Mouse (Mus musculus): Measurements from ENCODE around the gene 4933415A04Rik. TPM values are rescaled to one million over a fixed set of nuclear protein-coding genes. Genes with fewer than 3 reads are reported as not detected.
A peak's percentile ranks its signal among the peaks of the same experiment; 100 is the strongest.

Gene 4933415A04Rik
- polyA plus RNA-seq, 2 experiments: 0.11 to 0.17 TPM

- no peak overlapping the region for H3K27ac ChIP-seq
- H3K4me1 ChIP-seq (replicated peaks; ENCODE audit: control insufficient read depth in 2 of 2, insufficient read depth in 2 of 2, low read length in 1 of 2): peaks cover 0 to 9% of the 10 kb centered on the region in 2 experiments; a peak in 2 of 4 replicates
- 21% methylated on average over 11 of the region's 11 CpGs for WGBS (ENCODE audit: insufficient replicate concordance)
- no peaks in the 10 kb centered on the region for H3K36me3 ChIP-seq (replicated peaks; ENCODE audit: control insufficient read depth, insufficient read depth, low read depth)
- no peak overlapping the region for H3K9ac ChIP-seq (replicated peaks)
- no peak overlapping the region for H3K4me3 ChIP-seq (ENCODE audit: insufficient read depth in 1 of 2, low read depth in 2 of 2, low read length in 2 of 2)
- no peaks in the 10 kb centered on the region for H3K9me3 ChIP-seq (ENCODE audit: control insufficient read depth, low read length)
- no peaks in the 10 kb centered on the region for H3K27me3 ChIP-seq (ENCODE audit: control insufficient read depth, insufficient read depth, low read length)
- TF ChIP-seq EP300 (IDR thresholded peaks at IDR 0.05; ENCODE audit: low read depth) (no peak), CTCF (IDR thresholded peaks at IDR 0.05; ENCODE audit: low read depth) (no peak)
- DNase-seq (ENCODE audit: low read depth in 3 of 3, low spot score in 3 of 3): no peak
- peak; percentile 67 for ATAC-seq (ENCODE audit: insufficient read depth)
- H3K4me2 ChIP-seq (ENCODE audit: low read depth): no peak overlapping the region
Measured at GRCm38 (mm10) chr11:43569595-43569994, 17.2 kb upstream of the 4933415A04Rik start.

- peaks cover 0 to 5% of the 10 kb centered on the region in 2 experiments; a peak in 2 of 4 replicates for H3K4me1 ChIP-seq (replicated peaks; ENCODE audit: control insufficient read depth in 2 of 2, insufficient read depth in 2 of 2, low read length in 1 of 2)
- DNase-seq (ENCODE audit: low read depth in 3 of 3, low spot score in 3 of 3) (no peak), ATAC-seq (ENCODE audit: insufficient read depth) (no peak)
- H3K36me3 ChIP-seq (replicated peaks; ENCODE audit: control insufficient read depth, insufficient read depth, low read depth): no peaks in the 10 kb centered on the region
- no peaks in the 10 kb centered on the region for H3K9me3 ChIP-seq (ENCODE audit: control insufficient read depth, low read length)
- no peaks in the 10 kb centered on the region for H3K27me3 ChIP-seq (ENCODE audit: control insufficient read depth, insufficient read depth, low read length)
- TF ChIP-seq EP300 (IDR thresholded peaks at IDR 0.05; ENCODE audit: low read depth) (no peak), CTCF (IDR thresholded peaks at IDR 0.05; ENCODE audit: low read depth) (no peak)
- no peak overlapping the region for H3K4me3 ChIP-seq (ENCODE audit: insufficient read depth in 1 of 2, low read depth in 2 of 2, low read length in 2 of 2)
- WGBS (ENCODE audit: insufficient replicate concordance): 16% methylated on average over 3 of the region's 3 CpGs
- no peak overlapping the region for H3K9ac ChIP-seq (replicated peaks)
- H3K27ac ChIP-seq: no peak overlapping the region
- H3K4me2 ChIP-seq (ENCODE audit: low read depth): no peak overlapping the region
Measured at GRCm38 (mm10) chr11:43575061-43575375, 11.8 kb upstream of the 4933415A04Rik start.

- WGBS (ENCODE audit: insufficient replicate concordance): 7% methylated on average over 9 of the region's 9 CpGs
- ATAC-seq (ENCODE audit: insufficient read depth) (0 out of 2 replicates have a peak, but pooled peaks have one; percentile 23), DNase-seq (ENCODE audit: low read depth in 3 of 3, low spot score in 3 of 3) (no peak)
- H3K36me3 ChIP-seq (replicated peaks; ENCODE audit: control insufficient read depth, insufficient read depth, low read depth): no peaks in the 10 kb centered on the region
- H3K27me3 ChIP-seq (ENCODE audit: control insufficient read depth, insufficient read depth, low read length): no peaks in the 10 kb centered on the region
- H3K4me1 ChIP-seq (replicated peaks; ENCODE audit: control insufficient read depth in 2 of 2, insufficient read depth in 2 of 2, low read length in 1 of 2): peaks cover 0 to 1% of the 10 kb centered on the region in 2 experiments; a peak in 2 of 4 replicates
- H3K27ac ChIP-seq: no peak overlapping the region
- TF ChIP-seq EP300 (IDR thresholded peaks at IDR 0.05; ENCODE audit: low read depth) (no peak), CTCF (IDR thresholded peaks at IDR 0.05; ENCODE audit: low read depth) (no peak)
- no peak overlapping the region for H3K4me2 ChIP-seq (ENCODE audit: low read depth)
- H3K9me3 ChIP-seq (ENCODE audit: control insufficient read depth, low read length): no peaks in the 10 kb centered on the region
- H3K4me3 ChIP-seq (ENCODE audit: insufficient read depth in 1 of 2, low read depth in 2 of 2, low read length in 2 of 2): no peak overlapping the region
- H3K9ac ChIP-seq (replicated peaks): no peak overlapping the region
Measured at GRCm38 (mm10) chr11:43575376-43576151, 11.3 kb upstream of the 4933415A04Rik start.

GRCm38 (mm10) chr11:43577713-43578478, 8.9 kb upstream of the 4933415A04Rik start:
- Histone ChIP-seq H3K4me2 (ENCODE audit: low read depth) (no peak overlapping the region), H3K4me1 (replicated peaks; ENCODE audit: control insufficient read depth in 2 of 2, insufficient read depth in 2 of 2, low read length in 1 of 2) (no peaks in the 10 kb centered on the region; a peak in 1 of 4 replicates), H3K36me3 (replicated peaks; ENCODE audit: control insufficient read depth, insufficient read depth, low read depth) (no peaks in the 10 kb centered on the region), H3K9ac (replicated peaks) (no peak overlapping the region), H3K27me3 (ENCODE audit: control insufficient read depth, insufficient read depth, low read length) (no peaks in the 10 kb centered on the region), H3K27ac (no peak overlapping the region), H3K4me3 (ENCODE audit: insufficient read depth in 1 of 2, low read depth in 2 of 2, low read length in 2 of 2) (no peak overlapping the region), H3K9me3 (ENCODE audit: control insufficient read depth, low read length) (no peaks in the 10 kb centered on the region)
- no peak for TF ChIP-seq EP300 (IDR thresholded peaks at IDR 0.05; ENCODE audit: low read depth)
- TF ChIP-seq CTCF (IDR thresholded peaks at IDR 0.05; ENCODE audit: low read depth): no peak
- 60% methylated on average over 11 of the region's 11 CpGs for WGBS (ENCODE audit: insufficient replicate concordance)
- ATAC-seq (ENCODE audit: insufficient read depth) (no peak), DNase-seq (ENCODE audit: low read depth in 3 of 3, low spot score in 3 of 3) (no peak)

Measured in liver, embryonic 14.5 days (tissue).